Mouse (Mus musculus) intestine, postnatal 0 days (tissue): ENCODE results near the gene Usp48. TPM values are rescaled to one million over a fixed set of nuclear protein-coding genes. Genes with fewer than 3 reads are reported as not detected.

Experiments
- ATAC-seq: fragments of 200-750 bp; cut with Nextera tagmentation; 2 replicates; pipeline ENCODE4 v1.8.0; 2017; ENCODE audit warnings: mild to moderate bottlenecking, moderate TSS enrichment, moderate library complexity
- H3K27ac ChIP-seq: fragments of 300-500 bp; sonication (generic); 2 replicates; pipeline ENCODE4 v1.5.1; 2014; ENCODE audit warnings: mild to moderate bottlenecking, low read depth, low read length, moderate library complexity
- H3K27me3 ChIP-seq: fragments of 300-500 bp; sonication (generic); replicated peaks from 2 replicates; pipeline ENCODE4 v1.6.1; 2014; ENCODE audit warnings: low read length, mixed read lengths; ENCODE audit not compliant: control insufficient read depth, insufficient read depth
- H3K36me3 ChIP-seq: fragments of 300-500 bp; sonication (generic); 2 replicates; pipeline ENCODE4 v1.6.1; 2014; ENCODE audit warnings: mild to moderate bottlenecking, moderate library complexity; ENCODE audit not compliant: control insufficient read depth, insufficient read depth
- H3K4me1 ChIP-seq: fragments of 300-500 bp; sonication (generic); replicated peaks from 2 replicates; pipeline ENCODE4 v1.6.1; 2014; ENCODE audit warnings: antibody characterized with exemption, low read length, mixed read lengths; ENCODE audit not compliant: control insufficient read depth, insufficient read depth
- H3K4me2 ChIP-seq: fragments of 300-500 bp; sonication (generic); replicated peaks from 2 replicates; pipeline ENCODE4 v1.6.1; 2014; ENCODE audit warnings: low read depth, mild to moderate bottlenecking, moderate library complexity
- H3K4me3 ChIP-seq: fragments of 300-500 bp; sonication (generic); 2 replicates; pipeline ENCODE4 v1.5.1; 2014; ENCODE audit warnings: low read depth, low read length
- H3K9ac ChIP-seq: fragments of 300-500 bp; sonication (generic); 2 replicates; pipeline ENCODE4 v1.6.1; 2014; ENCODE audit warnings: mild to moderate bottlenecking, low read depth, low read length
- H3K9me3 ChIP-seq: fragments of 300-500 bp; sonication (generic); 2 replicates; pipeline ENCODE4 v1.6.1; 2016; ENCODE audit warnings: mixed run types; ENCODE audit not compliant: control insufficient read depth
- CTCF ChIP-seq: sonication (generic); IDR thresholded peaks from 2 replicates; pipeline ENCODE4 v1.5.1; 2016; ENCODE audit warnings: low read depth, mild to moderate bottlenecking, control low read depth, antibody characterized with exemption, moderate library complexity
- WGBS: fragments of 180-500 bp; shearing (Covaris S2); extraction: QIAGEN DNeasy Blood & Tissue Kit; methylation state at CpG from one replicate; pipeline ENCODE4 v1.1.7; 2014; 5-methylcytosine and 5-hydroxymethylcytosine counted together
- polyA plus RNA-seq: library from polyadenylated mRNA; unstranded; fragments of >200 nt; fragmentation: Nextera tagmentation; extraction: Ambion mirVana; gene quantifications from 2 replicates; pipeline ENCODE4 v1.2.1, GENCODE M21; 2015

The Usp48 gene
- polyA plus RNA-seq, 1 experiment from 2014 or later: 33.3 TPM

GRCm38 (mm10) chr4:137607023-137607422 is 13.5 kb downstream of the Usp48 start:
- Histone ChIP-seq H3K27me3 (no peaks in the 10 kb centered on the region), H3K4me3 (no peak overlapping the region), H3K9me3 (no peaks in the 10 kb centered on the region), H3K4me1 (no peaks in the 10 kb centered on the region), H3K4me2 (no peak overlapping the region), H3K9ac (no peak overlapping the region), H3K27ac (no peak overlapping the region), H3K36me3 (peaks cover 68% of the 10 kb centered on the region)
- ATAC-seq: no peak
- TF ChIP-seq CTCF: no peak
- WGBS: 96% methylated on average over 2 of the region's 2 CpGs

GRCm38 (mm10) chr4:137609281-137609680 is 15.7 kb downstream of the Usp48 start:
- no peak overlapping the region for H3K4me3 ChIP-seq
- no peaks in the 10 kb centered on the region for H3K27me3 ChIP-seq
- no peak overlapping the region for H3K4me2 ChIP-seq
- no peak for TF ChIP-seq CTCF
- H3K9ac ChIP-seq: no peak overlapping the region
- ATAC-seq: no peak
- H3K4me1 ChIP-seq: no peaks in the 10 kb centered on the region
- no peaks in the 10 kb centered on the region for H3K9me3 ChIP-seq
- no peak overlapping the region for H3K27ac ChIP-seq
- H3K36me3 ChIP-seq: peaks cover 91% of the 10 kb centered on the region
- WGBS: 52% methylated on average over 7 of the region's 7 CpGs

GRCm38 (mm10) chr4:137609702-137610101 is 16.1 kb downstream of the Usp48 start:
- WGBS: 64% methylated on average over 7 of the region's 7 CpGs
- TF ChIP-seq CTCF: no peak
- H3K4me1 ChIP-seq: no peaks in the 10 kb centered on the region
- H3K4me2 ChIP-seq: no peak overlapping the region
- H3K4me3 ChIP-seq: no peak overlapping the region
- no peak overlapping the region for H3K9ac ChIP-seq
- ATAC-seq: no peak
- no peaks in the 10 kb centered on the region for H3K9me3 ChIP-seq
- peaks cover 91% of the 10 kb centered on the region for H3K36me3 ChIP-seq
- no peaks in the 10 kb centered on the region for H3K27me3 ChIP-seq
- 0 out of 2 replicates have a peak overlapping the region, but pooled peaks have one; percentile 35 for H3K27ac ChIP-seq

GRCm38 (mm10) chr4:137610256-137610655 is 16.7 kb downstream of the Usp48 start:
- Histone ChIP-seq H3K27ac (no peak overlapping the region), H3K4me1 (no peaks in the 10 kb centered on the region), H3K4me2 (no peak overlapping the region), H3K9me3 (no peaks in the 10 kb centered on the region), H3K9ac (no peak overlapping the region), H3K27me3 (no peaks in the 10 kb centered on the region), H3K36me3 (peaks cover 90% of the 10 kb centered on the region), H3K4me3 (no peak overlapping the region)
- no peak for TF ChIP-seq CTCF
- WGBS: 68% methylated on average over 15 of the region's 15 CpGs
- ATAC-seq: no peak

DNA sequence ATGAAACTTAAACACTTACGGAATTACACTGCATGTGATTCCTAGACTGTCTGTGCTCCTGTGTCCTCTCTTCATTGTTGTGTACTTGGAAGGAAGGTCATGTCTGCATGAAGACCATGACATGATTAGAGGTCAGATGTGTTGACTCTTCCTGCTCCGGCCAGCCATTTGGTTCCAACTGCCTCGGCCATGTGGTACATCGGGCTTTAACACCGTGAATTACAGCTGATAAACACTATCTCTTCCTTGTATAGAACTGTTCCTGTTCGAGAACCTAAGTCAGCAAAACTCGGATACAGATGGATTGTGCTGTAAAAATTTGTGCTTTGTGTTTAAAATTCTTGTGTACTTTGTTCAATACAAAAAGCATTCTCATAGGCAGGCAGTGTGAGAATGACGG is 29.3 kb downstream of the Usp48 start:
- Histone ChIP-seq H3K36me3 (peaks cover 81% of the 10 kb centered on the region), H3K4me1 (no peaks in the 10 kb centered on the region), H3K4me3 (no peak overlapping the region), H3K9me3 (no peaks in the 10 kb centered on the region), H3K9ac (no peak overlapping the region), H3K4me2 (no peak overlapping the region), H3K27me3 (no peaks in the 10 kb centered on the region), H3K27ac (no peak overlapping the region)
- no peak for TF ChIP-seq CTCF
- peak; percentile 54 for ATAC-seq
- 74% methylated on average over 8 of the region's 8 CpGs for whole genome bisulfite sequencing

- Histone ChIP-seq H3K4me1 (no peaks in the 10 kb centered on the region), H3K9me3 (no peaks in the 10 kb centered on the region), H3K4me2 (no peak overlapping the region), H3K27me3 (no peaks in the 10 kb centered on the region), H3K27ac (no peak overlapping the region), H3K36me3 (peaks cover 84% of the 10 kb centered on the region), H3K4me3 (no peak overlapping the region), H3K9ac (no peak overlapping the region)
- no peak for ATAC-seq
- 80% methylated on average over 8 of the region's 8 CpGs for WGBS
- no peak for TF ChIP-seq CTCF
These were observed 34.1 kb downstream of the Usp48 start for GRCm38 (mm10) chr4:137627476-137628235.
